Mouse (Mus musculus): Measurements from ENCODE around the gene Tnfrsf14.

The Tnfrsf14 gene

DNA sequence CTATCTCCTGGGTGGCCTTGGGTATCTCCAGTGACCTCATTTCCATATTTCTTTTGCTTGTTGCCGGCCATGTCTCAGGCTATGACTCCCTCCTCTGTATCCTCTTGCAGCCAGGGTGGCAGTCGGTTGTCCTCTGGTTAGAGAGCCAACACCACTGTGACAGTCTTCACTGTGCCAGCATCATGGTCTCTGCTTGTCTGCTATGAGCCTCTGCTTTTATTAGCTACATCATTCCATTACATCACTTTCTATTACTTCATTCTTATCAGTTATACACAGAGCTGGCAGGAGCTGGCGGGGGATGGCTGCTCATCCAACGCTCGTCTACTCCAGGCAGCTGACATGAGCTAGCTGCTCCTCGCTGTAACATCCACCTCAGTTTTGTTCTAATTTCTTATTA, 47.6 kb downstream of the Tnfrsf14 start:
- no peak for DNase-seq (ENCODE audit: low read depth, low spot score)

DNA sequence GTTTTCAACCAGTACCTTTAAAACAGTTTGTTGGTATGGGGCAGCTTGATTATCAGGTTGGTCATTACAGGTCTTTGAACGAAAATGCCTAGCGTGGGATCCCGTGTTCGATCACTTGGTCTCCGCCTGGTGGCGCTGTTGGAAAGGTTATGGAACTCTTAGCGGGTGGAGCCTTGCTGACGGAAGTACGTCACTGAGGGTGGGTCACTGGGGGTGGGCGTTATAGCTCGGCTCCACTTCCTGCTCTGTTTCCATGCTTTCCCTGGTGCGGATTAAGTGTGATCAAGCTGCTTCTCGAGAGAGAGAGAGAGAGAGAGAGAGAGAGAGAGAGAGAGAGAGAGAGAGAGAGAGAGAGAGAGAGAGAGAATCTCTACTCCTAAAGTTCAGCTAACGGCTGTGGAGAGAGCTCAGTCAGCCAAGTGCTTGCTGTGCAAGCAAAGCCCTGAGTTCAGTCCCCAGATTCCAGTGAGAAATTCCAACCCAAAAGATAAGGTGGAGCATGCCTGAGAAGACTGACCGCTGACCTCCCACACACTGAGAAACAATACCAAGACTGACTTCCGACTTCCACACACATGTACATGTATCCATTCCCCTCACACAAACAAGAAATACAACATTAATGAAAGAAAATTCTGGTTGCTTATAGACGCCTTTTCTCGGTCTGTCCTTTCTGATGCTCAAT, 50.4 kb downstream of the Tnfrsf14 start:
- DNase-seq (ENCODE audit: low read depth, low spot score): peak; percentile 96

DNA sequence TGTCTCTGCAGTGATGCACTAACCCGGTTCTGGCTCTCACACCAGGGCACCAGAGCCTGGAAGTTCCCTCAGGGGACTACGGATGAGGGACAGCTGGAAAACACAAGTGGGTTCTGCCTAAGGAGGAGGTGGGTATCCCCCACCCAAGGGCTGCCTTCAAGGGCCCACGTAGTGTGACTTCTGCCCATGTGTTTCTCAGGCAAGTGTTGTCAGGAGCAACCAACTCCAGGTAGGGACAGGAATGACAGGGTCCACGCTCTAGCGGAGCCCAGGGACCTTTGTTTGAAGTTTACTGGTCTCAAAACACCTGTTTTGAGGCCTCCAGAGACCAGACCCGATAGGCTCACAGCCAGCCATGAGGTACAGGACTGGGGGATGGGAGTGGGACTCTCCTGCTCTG, 55.2 kb downstream of the Tnfrsf14 start:
- no peak for DNase-seq (ENCODE audit: low read depth, low spot score)

Data from 3T3-L1 (cell line).